Mouse (Mus musculus): ENCODE measurements around the gene Unc5c.

The Unc5c gene

DNA sequence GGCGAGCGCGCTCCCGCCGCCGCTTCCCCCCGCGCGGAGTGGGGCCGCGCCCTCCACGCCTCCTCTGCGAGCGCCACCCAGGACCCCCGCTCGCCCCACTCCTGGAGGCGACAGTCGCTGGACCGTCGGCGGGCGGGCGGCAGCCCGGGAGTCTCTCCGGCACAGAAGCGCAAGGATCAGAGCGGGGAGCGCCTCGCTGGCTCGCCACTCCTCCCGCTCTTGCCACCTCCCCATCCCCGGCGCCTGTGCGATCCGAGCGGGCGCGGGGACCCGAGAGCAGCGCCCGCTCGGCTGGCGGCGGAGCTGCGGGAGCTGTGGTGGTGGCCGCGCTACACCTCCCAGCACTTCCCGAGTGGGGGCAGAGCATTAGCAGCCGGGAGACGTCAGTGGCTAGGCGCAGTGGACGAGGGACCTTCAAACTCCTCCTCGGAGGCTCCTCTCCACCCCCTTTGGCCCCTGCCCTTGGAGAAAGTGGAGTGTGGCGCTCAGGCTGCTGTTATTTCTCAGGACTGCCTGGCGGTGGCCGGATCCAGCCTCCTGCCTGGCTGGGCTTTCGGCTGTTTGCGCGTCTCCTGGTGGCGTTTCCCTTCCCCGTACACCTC, at the start of gene Unc5c:
Gene Unc5c (plus strand): TSS at position 113 of the 602 bp plus-strand sequence.
- DNase-seq (ENCODE audit: low spot score in 2 of 2), result peak in 1 of 2 experiments; percentile 77

DNA sequence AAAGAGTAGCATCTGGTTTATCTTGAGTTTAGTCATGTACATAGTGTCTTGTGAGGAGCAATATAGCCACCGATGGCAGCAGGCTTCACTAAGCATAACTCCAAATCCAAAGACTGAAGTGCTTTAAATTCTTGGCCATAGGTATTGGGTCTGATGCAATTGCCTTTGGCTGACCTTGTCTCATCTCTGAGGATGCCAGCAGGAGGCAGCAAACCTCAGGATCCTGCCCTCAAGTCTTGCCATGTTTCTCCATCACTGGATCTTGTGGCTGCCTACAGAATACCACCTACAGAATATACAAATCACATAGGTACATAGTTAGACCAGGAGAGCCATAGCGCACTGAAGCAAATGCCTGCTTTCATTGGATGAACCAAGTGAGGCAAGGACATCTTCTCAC, 7.5 kb upstream of the Unc5c start:
- DNase-seq (ENCODE audit: low spot score in 2 of 2), result no peak

DNA sequence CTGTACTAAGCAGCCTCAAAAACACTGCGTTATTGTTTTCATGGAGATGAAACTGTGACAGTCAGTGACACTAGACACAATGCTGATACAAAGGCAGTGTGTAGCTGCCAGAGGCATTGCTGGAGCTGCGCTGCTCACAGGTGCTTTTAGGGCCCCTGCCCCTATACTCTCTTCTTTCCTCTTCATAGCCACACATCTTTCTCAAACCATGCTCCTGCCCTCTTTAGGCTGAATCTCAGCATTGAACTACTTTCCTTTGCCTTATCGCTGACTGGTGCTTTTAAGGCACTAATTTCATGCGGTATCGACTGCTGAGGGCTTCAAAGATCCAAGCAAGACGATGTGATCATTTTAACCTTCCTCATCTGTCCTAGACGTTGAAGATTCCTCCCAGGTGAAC, 2.5 kb upstream of the Unc5c start:
- peak in 1 of 2 experiments; percentile 35 for DNase-seq (ENCODE audit: low spot score in 2 of 2)

DNA sequence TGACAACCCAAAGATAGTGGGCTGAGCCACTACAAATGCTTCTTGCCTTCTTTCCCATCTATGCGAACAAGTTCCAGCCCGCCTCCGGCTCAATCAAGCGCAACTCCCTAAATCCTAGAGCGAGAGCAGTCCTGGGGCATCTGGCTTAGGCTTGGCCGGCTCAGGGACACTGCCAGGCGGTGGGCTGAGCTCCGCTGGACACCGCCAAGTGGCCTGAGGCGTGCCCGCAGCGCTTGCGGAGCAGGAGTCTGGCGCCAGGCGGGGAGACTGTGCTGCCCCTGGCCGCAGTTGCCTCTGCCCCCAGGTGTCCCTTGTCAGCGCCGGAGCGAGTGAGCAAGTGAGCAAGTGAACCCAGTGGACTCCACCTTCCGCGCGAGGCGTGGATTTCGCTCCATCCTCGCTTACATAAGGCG, 319 bp upstream of the Unc5c start:
- peak in 1 of 2 experiments; percentile 56 for DNase-seq (ENCODE audit: low spot score in 2 of 2)

DNA sequence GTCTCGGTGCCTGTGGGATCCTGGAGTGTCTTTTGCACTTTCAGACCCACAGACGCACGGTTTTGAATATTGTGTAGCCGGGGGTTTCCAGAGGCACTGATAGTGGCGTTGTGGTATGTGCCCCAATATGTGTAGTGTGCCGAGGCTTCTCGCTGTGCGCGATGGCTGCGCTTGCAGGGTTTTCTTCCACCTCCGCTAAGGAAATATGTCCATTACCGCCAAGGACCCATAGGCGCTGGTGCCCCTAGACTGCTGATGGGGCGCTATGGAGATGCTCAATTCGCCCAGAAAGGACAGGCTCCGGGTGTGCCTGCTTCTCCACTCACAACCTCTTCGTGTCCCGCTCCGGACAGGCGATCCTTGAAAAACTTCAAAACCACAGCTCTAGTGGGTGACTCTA, 1.0 kb downstream of the Unc5c start:
- peak in 1 of 2 experiments; percentile 56 for DNase-seq (ENCODE audit: low spot score in 2 of 2)

- DNase-seq (ENCODE audit: low spot score in 2 of 2), result no peak
Measured at GRCm38 (mm10) chr3:141466727-141467335, 1.8 kb downstream of the Unc5c start.

- no peak for DNase-seq (ENCODE audit: low spot score in 2 of 2)
Measured at GRCm38 (mm10) chr3:141469338-141469737, 4.3 kb downstream of the Unc5c start.

- DNase-seq (ENCODE audit: low spot score in 2 of 2), result no peak
Measured at GRCm38 (mm10) chr3:141473205-141473604, 8.2 kb downstream of the Unc5c start.

DNA sequence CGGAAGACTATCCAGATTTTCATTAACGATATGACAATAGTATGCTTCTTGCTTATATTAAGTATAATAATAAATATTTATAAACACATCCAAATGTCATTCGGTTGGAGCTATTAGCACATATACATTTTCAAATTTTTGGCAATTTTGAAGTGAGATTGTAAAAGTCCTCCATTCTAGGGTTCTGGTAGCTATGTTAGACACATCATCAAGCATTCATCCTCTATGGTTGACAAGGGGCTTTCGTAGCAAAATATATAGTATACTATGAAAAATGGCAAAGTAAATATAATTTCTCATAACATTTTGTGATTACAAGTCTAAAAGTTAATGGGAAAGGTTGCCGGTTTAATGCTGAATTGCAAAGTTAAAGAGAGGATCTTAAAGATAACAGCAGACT, 10.4 kb downstream of the Unc5c start:
- DNase-seq (ENCODE audit: low spot score in 2 of 2), result no peak

- no peak for DNase-seq (ENCODE audit: low spot score in 2 of 2)
Measured at GRCm38 (mm10) chr3:141475919-141476318, 10.9 kb downstream of the Unc5c start.

DNA sequence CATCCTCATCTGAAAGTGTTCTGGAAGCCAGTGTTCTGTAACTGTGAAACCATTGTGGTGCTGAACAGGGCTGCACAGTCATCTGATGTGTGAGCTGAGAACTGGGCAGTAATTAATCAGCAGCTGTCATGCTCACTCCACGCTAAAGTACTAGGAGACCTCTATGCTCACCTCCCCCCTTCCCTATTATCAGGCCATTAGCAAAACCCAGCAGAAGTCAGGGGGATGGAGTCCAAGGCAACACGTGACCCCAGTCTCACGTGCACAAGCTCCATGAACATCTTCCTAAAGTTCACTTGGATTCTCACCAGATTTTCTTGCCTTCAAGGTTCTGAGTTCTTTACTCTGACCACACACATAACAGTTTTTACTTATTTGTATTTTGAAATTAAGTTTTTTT, 11.7 kb downstream of the Unc5c start:
- DNase-seq (ENCODE audit: low spot score in 2 of 2), result no peak

- no peak for DNase-seq (ENCODE audit: low spot score in 2 of 2)
Measured at GRCm38 (mm10) chr3:141482465-141482864, 17.4 kb downstream of the Unc5c start.

DNA sequence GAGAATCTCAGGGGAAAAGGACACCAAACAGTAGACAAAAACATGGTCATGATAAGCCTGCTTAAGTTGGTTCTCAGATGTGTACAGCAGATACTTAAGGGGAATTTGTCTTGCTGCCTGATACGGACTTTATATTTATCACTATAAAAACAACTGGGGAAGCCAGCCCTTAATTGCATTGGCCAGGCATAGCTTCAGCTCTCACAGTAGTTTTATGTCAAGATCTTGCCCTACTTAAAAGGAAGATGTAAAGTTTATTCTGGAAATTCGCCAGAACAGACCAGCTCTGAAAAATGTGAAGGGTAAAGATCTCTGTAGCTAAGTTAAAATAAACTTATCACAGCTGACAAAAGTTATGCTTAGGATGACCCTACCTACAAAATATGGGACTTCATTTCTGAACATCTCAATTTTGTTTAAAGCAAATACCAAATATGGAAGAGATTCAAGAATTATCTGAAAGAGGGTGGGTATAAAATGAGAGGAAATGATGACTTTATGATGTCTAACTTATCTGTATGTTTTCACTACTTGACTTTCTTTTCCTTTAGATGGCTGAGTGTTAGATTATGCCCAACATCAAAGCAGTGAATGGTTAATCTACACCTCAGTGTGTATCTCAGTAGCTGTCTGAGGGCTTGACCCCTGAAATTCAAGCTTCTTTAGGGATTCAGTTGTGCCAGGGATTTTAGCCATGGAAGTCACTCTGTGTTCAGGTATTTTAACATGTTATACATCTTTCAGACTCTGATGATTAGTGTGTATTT, 18.8 kb downstream of the Unc5c start:
- no peak for DNase-seq (ENCODE audit: low spot score in 2 of 2)

DNA sequence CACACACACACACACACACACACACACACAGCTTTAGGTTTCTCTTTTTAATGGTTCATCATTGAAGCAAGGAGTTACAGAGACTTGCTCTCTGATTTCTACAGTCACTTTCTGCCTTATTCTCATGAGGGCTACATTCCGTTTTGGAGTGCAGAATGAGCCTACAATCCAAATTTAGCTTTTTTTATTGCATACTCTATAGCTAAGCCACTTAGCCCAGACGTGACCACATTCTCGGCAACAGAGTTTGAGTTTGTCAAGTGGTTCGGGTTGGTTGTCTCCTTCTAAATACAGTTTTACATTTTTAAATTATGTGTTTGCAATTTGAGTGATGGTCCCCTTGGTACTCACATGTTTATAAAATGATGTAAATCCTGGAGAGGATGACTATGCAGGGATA, 20.2 kb downstream of the Unc5c start:
- DNase-seq (ENCODE audit: low spot score in 2 of 2), result no peak

- no peak for DNase-seq (ENCODE audit: low spot score in 2 of 2)
Measured at GRCm38 (mm10) chr3:141490647-141491046, 25.6 kb downstream of the Unc5c start.

GRCm38 (mm10) chr3:141491272-141491950, 26.4 kb downstream of the Unc5c start:
- no peak for DNase-seq (ENCODE audit: low spot score in 2 of 2)

GRCm38 (mm10) chr3:141491951-141492310, 26.9 kb downstream of the Unc5c start:
- no peak for DNase-seq (ENCODE audit: low spot score in 2 of 2)

- DNase-seq (ENCODE audit: low spot score in 2 of 2), result no peak
Measured at GRCm38 (mm10) chr3:141493000-141493399, 28.0 kb downstream of the Unc5c start.

DNA sequence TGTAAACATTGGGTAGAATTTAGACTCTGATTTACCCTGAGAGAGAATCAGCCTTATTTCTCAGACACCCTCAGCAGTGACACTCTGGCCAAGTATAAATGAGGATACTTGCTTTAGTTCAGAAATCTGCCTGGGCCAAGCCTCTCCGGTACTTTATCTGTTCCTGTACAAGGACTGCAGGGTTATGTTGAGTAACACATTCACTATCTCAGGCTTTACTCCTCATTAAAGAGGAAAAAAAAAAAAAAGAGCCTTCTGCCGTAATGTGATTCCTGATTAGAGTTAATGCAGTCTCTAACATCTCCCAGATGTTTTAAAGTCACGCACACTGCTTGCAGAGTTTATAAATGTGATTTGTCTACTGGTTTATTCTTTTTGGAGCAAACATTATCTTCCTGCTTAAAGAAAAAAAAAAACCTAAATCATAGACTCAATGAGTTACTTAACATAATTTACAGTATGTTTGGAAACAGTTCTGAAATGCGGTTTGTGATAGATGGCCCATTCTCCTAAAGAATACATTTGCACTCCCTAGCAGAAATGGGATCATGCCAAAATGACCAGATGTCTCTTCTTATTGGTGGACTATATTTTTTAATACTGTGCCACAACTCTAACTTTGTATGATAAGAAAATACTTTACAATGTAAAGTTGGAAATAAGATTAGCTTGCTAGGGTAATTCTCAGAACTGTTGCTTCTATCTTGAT, 33.5 kb downstream of the Unc5c start:
- no peak for DNase-seq (ENCODE audit: low spot score in 2 of 2)

DNA sequence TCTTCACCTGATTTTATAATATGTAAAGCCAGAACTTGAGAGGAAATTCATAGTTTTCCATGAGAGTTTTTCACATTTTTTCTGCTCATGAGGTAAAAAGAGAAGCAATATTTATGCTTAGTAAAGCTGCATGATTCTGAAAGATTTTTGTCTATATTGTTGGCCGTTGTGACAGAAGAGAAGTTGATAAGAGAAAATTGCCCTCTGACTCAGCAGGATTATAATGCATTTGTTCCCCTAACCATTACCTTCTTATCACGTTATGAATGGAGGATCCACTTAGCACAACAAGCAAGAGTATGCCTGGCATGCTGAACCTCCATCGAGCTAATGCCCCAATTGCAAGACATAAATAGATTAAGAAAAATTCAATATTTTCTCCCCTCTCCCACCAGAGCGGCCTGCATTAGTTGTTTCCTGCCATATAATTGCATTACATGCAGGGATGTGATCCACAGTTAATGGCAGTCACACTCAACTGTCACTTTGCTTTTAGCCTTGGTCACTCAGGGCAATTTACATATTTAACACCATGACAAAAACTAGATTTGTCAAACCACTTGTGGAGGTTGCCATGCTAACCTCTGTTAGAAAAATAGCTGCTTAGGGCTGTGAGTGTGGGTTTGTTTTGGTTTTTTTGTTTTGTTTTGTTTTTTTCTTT, 37.0 kb downstream of the Unc5c start:
- no peak for DNase-seq (ENCODE audit: low spot score in 2 of 2)

DNA sequence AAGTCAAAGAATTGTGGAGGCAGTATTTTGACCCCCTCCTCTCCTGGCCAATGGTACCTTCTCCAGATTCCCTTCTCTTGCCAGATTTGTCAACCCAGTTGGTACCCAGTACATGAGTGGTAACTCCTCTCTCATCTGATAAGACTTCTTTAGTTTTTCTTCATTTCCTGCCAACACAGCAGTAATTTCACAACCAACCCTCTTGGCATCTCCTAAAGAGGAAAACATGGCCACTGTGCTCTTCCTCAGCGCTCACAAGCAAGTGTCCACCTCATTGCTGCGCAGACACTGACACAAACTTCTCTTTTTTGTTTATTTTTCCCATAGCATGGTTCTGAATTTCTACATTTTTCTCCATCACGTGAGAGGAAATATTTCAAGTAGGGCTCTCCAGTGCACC, 38.3 kb downstream of the Unc5c start:
- no peak for DNase-seq (ENCODE audit: low spot score in 2 of 2)
